In the genomic region with DNA sequence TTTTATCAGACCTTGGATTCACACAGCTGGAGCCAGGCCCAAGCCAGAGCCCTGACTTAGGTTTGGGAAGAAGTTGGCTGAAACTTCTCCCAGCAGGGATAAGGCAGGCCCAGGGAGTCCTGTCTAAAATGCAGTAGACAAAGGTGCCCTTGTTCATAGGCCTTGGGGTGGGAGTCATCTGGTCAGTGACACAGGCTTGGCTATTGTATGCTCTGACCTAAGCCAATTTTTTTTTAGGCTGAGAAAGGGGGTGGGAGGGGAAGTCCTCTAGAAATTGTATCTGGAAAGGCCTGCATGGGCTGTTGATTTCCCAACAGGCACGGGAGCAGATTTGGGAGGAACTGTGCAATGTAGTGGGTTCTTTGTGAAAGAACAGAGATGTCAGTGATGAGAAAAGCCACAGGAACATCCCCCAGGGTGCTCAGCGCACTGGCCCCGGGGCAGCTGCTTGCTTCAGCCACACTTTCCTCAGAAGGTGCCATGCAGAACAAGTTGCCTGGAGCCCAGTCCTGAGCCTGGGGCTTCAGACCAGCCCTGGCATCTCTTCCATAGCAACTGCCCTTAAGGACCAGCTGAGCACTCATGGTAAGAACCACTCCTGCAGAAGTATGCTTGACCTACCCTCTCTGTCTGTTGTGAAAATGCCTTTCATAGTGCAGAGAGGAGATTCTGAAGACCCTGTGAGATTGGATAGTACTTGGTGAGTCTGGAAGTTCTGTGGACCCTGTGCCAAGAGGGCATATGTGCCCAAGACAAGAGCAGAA, we compare ENCODE assay signal across 8 mouse cellular contexts.
A peak's percentile ranks its signal among the peaks of the same experiment; 100 is the strongest.
DNase-seq lines count a peak whose midpoint lies in the region; ATAC-seq lines count a peak whose summit lies in the region.

No protein-coding gene starts in this region.

- no peaks in the 10 kb centered on the region for H3K36me3 ChIP-seq in forebrain, embryonic 10.5 days (replicated peaks)
- H3K36me3 ChIP-seq in forebrain, embryonic 15.5 days, result no peaks in the 10 kb centered on the region

- H3K4me2 ChIP-seq in forebrain, embryonic 15.5 days (replicated peaks), result no peak overlapping the region

- no peaks in the 10 kb centered on the region for H3K9me3 ChIP-seq in forebrain, embryonic 10.5 days
- H3K9me3 ChIP-seq in forebrain, embryonic 15.5 days, result no peaks in the 10 kb centered on the region

- DNase-seq in forebrain, embryonic 10.5 days (ENCODE audit: extremely low spot score, low spot score), result no peak
- peak; percentile 62 for DNase-seq in adipocyte (ENCODE audit: low spot score)
- peak; percentile 99 for DNase-seq in heart, adult 11 months
- peak; percentile 59 to 71 for DNase-seq in lung, adult 18-20 months
- peak; percentile 86 for DNase-seq in testis, postnatal 14 days (ENCODE audit: low spot score)
- DNase-seq in thymus, postnatal 25 days, result no peak

- no peaks in the 10 kb centered on the region for H3K27me3 ChIP-seq in forebrain, embryonic 10.5 days (ENCODE audit: poor library complexity, severe bottlenecking)
- no peaks in the 10 kb centered on the region for H3K27me3 ChIP-seq in forebrain, embryonic 15.5 days

- 68% methylated on average over 3 of the region's 3 CpGs for WGBS in forebrain, embryonic 10.5 days
- 58% methylated on average over 3 of the region's 3 CpGs for WGBS in forebrain, embryonic 15.5 days

- H3K4me3 ChIP-seq in forebrain, embryonic 10.5 days, result no peak overlapping the region
- H3K4me3 ChIP-seq in forebrain, embryonic 15.5 days, result no peak overlapping the region

- H3K9ac ChIP-seq in forebrain, embryonic 15.5 days (replicated peaks), result no peak overlapping the region

- ATAC-seq in forebrain, embryonic 15.5 days (replicated peaks), result no peak
- ATAC-seq in erythroblast, adult 5-6 weeks (replicated peaks; ENCODE audit: low FRiP score, poor library complexity, severe bottlenecking), result no peak

- peaks cover 21% of the 10 kb centered on the region for H3K4me1 ChIP-seq in forebrain, embryonic 10.5 days
- H3K4me1 ChIP-seq in forebrain, embryonic 15.5 days, result peaks cover 17% of the 10 kb centered on the region

- peak overlapping the region; percentile 22; the same call in 1 of the 2 replicates for H3K27ac ChIP-seq in forebrain, embryonic 10.5 days
- no peak overlapping the region; the same call in 1 of the 2 replicates for H3K27ac ChIP-seq in forebrain, embryonic 15.5 days (replicated peaks)

Comparison
In these comparisons a context has a peak if more than half of its experiments do, and no peak if none do; other contexts are left out.
1. DNase-seq: peak in adipocyte (single experiment), heart, adult 11 months (single experiment), lung, adult 18-20 months (2 of 2) and testis, postnatal 14 days (single experiment); none in forebrain, embryonic 10.5 days (single experiment) and thymus, postnatal 25 days (single experiment).